Mouse (Mus musculus): ENCODE results near the gene Rab11fip3. TPM values are rescaled to one million over a fixed set of nuclear protein-coding genes. Genes with fewer than 3 reads are reported as not detected.

The Rab11fip3 gene
- polyA plus RNA-seq, 1 experiment = 4.7 TPM

DNA sequence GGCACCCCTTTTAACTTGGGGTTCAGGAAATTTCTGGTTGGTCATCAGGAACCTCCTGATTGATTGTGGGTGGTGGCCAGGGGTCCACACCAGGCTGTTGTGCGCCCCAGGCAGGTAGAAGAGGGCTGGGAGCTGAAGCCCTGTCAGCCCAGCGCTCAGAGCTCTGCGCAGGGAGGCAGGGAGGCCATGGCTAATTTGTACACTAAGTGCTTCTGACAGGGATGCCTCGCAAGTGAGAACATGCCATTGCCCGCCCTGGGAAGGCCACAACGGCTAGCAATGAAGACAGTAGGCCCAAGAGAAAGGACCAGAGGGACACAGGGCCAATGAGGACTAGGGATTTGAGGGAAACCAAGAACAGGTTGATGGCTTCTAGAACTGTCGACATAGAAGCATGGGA is 112.7 kb downstream of the Rab11fip3 start:
- Histone ChIP-seq H3K27ac (ENCODE audit: control insufficient read depth, insufficient read depth, low read depth, low read length, poor library complexity) (no peak overlapping the region), H3K4me3 (replicated peaks; ENCODE audit: control insufficient read depth, low read depth, low read length) (no peak overlapping the region), H3K4me1 (ENCODE audit: control insufficient read depth, insufficient read depth, low read length) (no peaks in the 10 kb centered on the region; the same call in 1 of the 2 replicates)
- TF ChIP-seq CTCF (IDR thresholded peaks at IDR 0.05; ENCODE audit: control insufficient read depth, insufficient read depth, low read length) = no peak
- TF ChIP-seq POLR2A (IDR thresholded peaks at IDR 0.05; ENCODE audit: borderline replicate concordance, control insufficient read depth, low read depth, low read length) = no peak
- WGBS = 82% methylated on average over 7 of the region's 7 CpGs

DNA sequence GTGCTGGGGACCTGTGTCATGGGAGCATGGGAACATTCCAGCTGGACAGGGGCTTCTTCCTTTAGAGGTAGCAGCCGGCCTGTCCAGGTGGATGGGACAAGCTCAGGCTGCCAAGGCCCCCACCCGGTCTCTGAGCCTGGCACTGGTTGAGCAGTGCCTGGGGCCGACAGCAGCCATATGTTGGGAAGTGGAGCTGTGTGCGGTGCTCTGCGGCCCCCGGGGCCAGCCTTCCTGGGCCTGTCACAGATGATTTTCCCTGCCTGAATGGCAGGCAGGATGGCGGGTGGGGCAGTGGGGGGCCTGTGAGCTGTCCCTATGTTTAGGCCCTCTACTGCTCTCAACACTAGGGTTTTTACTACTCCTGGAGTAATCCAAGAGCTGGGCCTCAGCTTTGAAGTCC is 113.2 kb downstream of the Rab11fip3 start:
- no peak overlapping the region for H3K4me3 ChIP-seq (replicated peaks; ENCODE audit: control insufficient read depth, low read depth, low read length)
- TF ChIP-seq POLR2A (IDR thresholded peaks at IDR 0.05; ENCODE audit: borderline replicate concordance, control insufficient read depth, low read depth, low read length) (no peak), CTCF (IDR thresholded peaks at IDR 0.05; ENCODE audit: control insufficient read depth, insufficient read depth, low read length) (no peak)
- WGBS = 87% methylated on average over 7 of the region's 7 CpGs
- no peak overlapping the region for H3K27ac ChIP-seq (ENCODE audit: control insufficient read depth, insufficient read depth, low read depth, low read length, poor library complexity)
- H3K4me1 ChIP-seq (ENCODE audit: control insufficient read depth, insufficient read depth, low read length) = no peaks in the 10 kb centered on the region; the same call in 1 of the 2 replicates

GRCm38 (mm10) chr17:25955736-25956135 is 113.6 kb downstream of the Rab11fip3 start:
- TF ChIP-seq POLR2A (IDR thresholded peaks at IDR 0.05; ENCODE audit: borderline replicate concordance, control insufficient read depth, low read depth, low read length) (no peak), CTCF (IDR thresholded peaks at IDR 0.05; ENCODE audit: control insufficient read depth, insufficient read depth, low read length) (no peak)
- Histone ChIP-seq H3K27ac (ENCODE audit: control insufficient read depth, insufficient read depth, low read depth, low read length, poor library complexity) (no peak overlapping the region), H3K4me3 (replicated peaks; ENCODE audit: control insufficient read depth, low read depth, low read length) (no peak overlapping the region), H3K4me1 (ENCODE audit: control insufficient read depth, insufficient read depth, low read length) (no peaks in the 10 kb centered on the region; the same call in 1 of the 2 replicates)
- 47% methylated on average over 3 of the region's 3 CpGs for WGBS

DNA sequence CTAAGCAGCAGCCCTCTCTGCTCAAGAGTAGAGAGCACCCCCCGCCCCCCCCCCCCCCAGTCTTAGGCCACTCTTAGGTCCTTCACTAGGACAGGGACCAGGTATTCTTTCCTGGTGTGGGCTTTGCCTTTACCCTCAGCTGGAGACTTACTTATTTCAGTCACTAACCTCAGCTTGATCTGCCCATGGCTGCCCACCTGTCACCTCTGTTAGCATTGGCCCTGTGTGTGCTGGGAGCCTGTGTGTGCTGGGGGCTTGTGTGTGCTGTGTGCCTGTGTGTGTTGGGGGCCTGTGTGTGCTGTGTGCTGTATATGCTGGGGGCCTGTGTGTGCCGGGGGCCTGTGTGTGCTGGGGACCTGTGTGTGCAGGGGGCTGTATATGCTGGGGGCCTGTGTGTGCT is 114.7 kb downstream of the Rab11fip3 start:
- no peak for TF ChIP-seq CTCF (IDR thresholded peaks at IDR 0.05; ENCODE audit: control insufficient read depth, insufficient read depth, low read length)
- no peak for TF ChIP-seq POLR2A (IDR thresholded peaks at IDR 0.05; ENCODE audit: borderline replicate concordance, control insufficient read depth, low read depth, low read length)
- Histone ChIP-seq H3K4me3 (replicated peaks; ENCODE audit: control insufficient read depth, low read depth, low read length) (no peak overlapping the region), H3K4me1 (ENCODE audit: control insufficient read depth, insufficient read depth, low read length) (no peaks in the 10 kb centered on the region), H3K27ac (ENCODE audit: control insufficient read depth, insufficient read depth, low read depth, low read length, poor library complexity) (no peak overlapping the region)
- WGBS = 66% methylated on average over 2 of the region's 2 CpGs

- Histone ChIP-seq H3K27ac (ENCODE audit: control insufficient read depth, insufficient read depth, low read depth, low read length, poor library complexity) (no peak overlapping the region), H3K4me3 (replicated peaks; ENCODE audit: control insufficient read depth, low read depth, low read length) (no peak overlapping the region), H3K4me1 (ENCODE audit: control insufficient read depth, insufficient read depth, low read length) (no peaks in the 10 kb centered on the region)
- TF ChIP-seq CTCF (IDR thresholded peaks at IDR 0.05; ENCODE audit: control insufficient read depth, insufficient read depth, low read length) (no peak), POLR2A (IDR thresholded peaks at IDR 0.05; ENCODE audit: borderline replicate concordance, control insufficient read depth, low read depth, low read length) (no peak)
- WGBS = 83% methylated on average over 5 of the region's 5 CpGs
Observed at GRCm38 (mm10) chr17:25953161-25953560, 116.2 kb downstream of the Rab11fip3 start.

DNA sequence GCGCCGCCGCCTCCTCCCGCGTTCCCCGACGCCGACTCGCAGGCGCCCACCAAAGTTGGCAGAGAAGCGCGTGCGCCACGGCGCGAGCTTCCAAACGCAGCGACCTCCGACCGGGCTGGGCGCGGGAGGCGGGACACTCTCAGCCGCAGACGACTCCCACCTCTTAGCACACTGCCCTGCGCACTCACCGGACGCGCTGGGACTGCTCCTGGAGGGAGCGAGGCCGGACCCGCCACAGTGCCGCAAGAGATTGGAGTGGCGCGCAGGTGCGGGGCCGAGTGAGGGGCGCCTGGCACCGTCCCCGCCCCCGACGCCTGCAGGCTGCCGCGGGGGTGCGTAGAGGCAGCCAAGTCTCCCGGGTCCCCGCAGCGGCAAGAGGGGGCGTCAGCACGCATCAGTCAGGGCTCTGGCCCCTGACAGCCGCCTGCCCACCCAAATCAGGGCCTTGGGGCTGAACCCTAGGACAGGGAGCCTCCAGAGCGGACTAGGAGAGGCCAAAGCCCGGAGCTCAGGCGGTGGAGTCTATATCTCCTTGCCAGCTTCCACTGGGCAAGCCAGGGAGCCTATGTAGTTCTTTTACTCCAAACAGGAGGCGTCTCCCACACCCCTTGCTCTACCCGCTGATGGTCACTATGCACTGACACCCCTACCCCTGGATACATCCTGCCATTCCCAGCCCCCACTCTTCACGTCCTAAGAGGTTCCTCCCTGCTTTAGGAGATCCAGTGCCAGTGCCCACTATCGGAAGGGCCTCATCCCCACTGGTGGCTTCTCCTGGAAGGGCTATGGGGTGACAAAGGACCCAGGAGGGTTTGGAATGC is 117.3 kb downstream of the Rab11fip3 start, which contains the start of gene A930017K11Rik:
Gene A930017K11Rik (minus strand): TSS at position 763 of the 821 bp plus-strand sequence.
- Histone ChIP-seq H3K4me3 (replicated peaks; ENCODE audit: control insufficient read depth, low read depth, low read length) (no peak within 1 kb of the TSS), H3K4me1 (ENCODE audit: control insufficient read depth, insufficient read depth, low read length) (no peaks in the 10 kb centered on the region), H3K27ac (ENCODE audit: control insufficient read depth, insufficient read depth, low read depth, low read length, poor library complexity) (no peak within 1 kb of the TSS; the same call in 1 of the 2 replicates)
- TF ChIP-seq CTCF (IDR thresholded peaks at IDR 0.05; ENCODE audit: control insufficient read depth, insufficient read depth, low read length) (no peak), POLR2A (IDR thresholded peaks at IDR 0.05; ENCODE audit: borderline replicate concordance, control insufficient read depth, low read depth, low read length) (no peak)
- 5% methylated on average over 58 of the region's 58 CpGs for WGBS

DNA sequence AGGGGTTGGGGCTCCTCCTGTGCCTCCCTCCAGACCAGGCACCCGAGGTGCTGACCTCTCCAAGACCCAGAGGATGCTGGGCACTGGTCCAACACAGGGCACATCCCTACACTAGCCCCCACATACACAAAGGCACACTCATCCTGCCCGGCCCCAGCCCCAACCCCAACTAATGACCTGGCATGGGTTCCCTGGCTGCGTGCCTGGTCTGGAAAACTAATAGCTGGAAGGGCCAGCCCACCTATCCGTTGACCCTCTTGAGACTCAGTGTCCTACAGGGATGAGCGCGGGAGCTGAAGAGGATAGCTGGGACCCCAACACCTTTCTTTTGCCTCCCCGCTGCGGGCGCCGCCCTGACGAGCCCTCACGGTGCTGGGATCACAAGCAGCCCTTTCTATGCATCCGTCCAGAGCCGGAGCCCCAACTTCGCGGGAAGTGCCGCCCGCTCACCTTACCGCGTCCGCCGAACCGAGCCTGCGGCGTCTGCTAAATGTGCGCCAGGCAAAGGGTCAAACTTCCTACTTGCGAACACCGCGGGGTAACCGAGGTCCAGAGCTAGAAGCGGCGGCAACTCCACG is 118.0 kb downstream of the Rab11fip3 start:
- TF ChIP-seq POLR2A (IDR thresholded peaks at IDR 0.05; ENCODE audit: borderline replicate concordance, control insufficient read depth, low read depth, low read length) (no peak), CTCF (IDR thresholded peaks at IDR 0.05; ENCODE audit: control insufficient read depth, insufficient read depth, low read length) (no peak)
- H3K27ac ChIP-seq (ENCODE audit: control insufficient read depth, insufficient read depth, low read depth, low read length, poor library complexity) = no peak overlapping the region; the same call in 1 of the 2 replicates
- H3K4me1 ChIP-seq (ENCODE audit: control insufficient read depth, insufficient read depth, low read length) = no peaks in the 10 kb centered on the region
- WGBS = 1% methylated on average over 33 of the region's 33 CpGs
- no peak overlapping the region for H3K4me3 ChIP-seq (replicated peaks; ENCODE audit: control insufficient read depth, low read depth, low read length)

DNA sequence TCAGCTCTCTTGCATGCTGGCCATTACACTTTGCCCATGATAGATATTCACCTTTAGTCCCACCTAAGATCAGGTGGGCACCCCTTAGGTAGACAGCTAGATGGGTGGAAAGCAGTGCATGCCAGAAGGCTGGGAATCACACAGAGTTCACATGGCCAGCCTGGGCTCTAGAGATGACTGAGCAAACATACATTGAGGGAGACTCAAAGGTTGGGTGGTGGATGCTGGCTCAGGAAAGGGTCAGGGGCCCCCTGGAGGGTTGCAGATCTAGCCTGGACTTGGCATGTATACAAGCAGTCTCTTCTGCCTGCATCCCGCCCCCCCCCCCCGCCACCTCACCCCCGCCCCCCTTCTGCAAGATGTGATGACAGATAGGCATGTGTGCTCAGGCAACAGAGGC is 118.6 kb downstream of the Rab11fip3 start:
- 0% methylated on average over 3 of the region's 3 CpGs for WGBS
- Histone ChIP-seq H3K27ac (ENCODE audit: control insufficient read depth, insufficient read depth, low read depth, low read length, poor library complexity) (no peak overlapping the region), H3K4me3 (replicated peaks; ENCODE audit: control insufficient read depth, low read depth, low read length) (no peak overlapping the region), H3K4me1 (ENCODE audit: control insufficient read depth, insufficient read depth, low read length) (0 out of 2 replicates have a peak, but pooled peaks cover 1% of the 10 kb centered on the region)
- no peak for TF ChIP-seq POLR2A (IDR thresholded peaks at IDR 0.05; ENCODE audit: borderline replicate concordance, control insufficient read depth, low read depth, low read length)
- no peak for TF ChIP-seq CTCF (IDR thresholded peaks at IDR 0.05; ENCODE audit: control insufficient read depth, insufficient read depth, low read length)
